Mouse (Mus musculus): ENCODE measurements around the gene Rapgef6.

- TF ChIP-seq CTCF (IDR thresholded peaks at IDR 0.05; ENCODE audit: extremely low read depth, insufficient read length, insufficient replicate concordance, low read depth, low read length) (no peak), POLR2A (IDR thresholded peaks at IDR 0.05; ENCODE audit: low read depth, low read length) (no peak)
These were observed 221.6 kb downstream of the Rapgef6 start for GRCm38 (mm10) chr11:54744231-54744630.

Data from small intestine, adult 2 months (tissue).